Mouse (Mus musculus) telencephalon, adult 2 months (tissue): ENCODE measurements around the gene Zfp92.

Source experiments
- DNase-seq: peaks from one replicate; pipeline ENCODE4 v3.0.0-alpha.2; 2011; ENCODE audit warnings: low read depth, low spot score

Gene Zfp92

GRCm38 (mm10) chrX:73474340-73475165 is 63.7 kb downstream of the Zfp92 start:
- no peak for DNase-seq

DNA sequence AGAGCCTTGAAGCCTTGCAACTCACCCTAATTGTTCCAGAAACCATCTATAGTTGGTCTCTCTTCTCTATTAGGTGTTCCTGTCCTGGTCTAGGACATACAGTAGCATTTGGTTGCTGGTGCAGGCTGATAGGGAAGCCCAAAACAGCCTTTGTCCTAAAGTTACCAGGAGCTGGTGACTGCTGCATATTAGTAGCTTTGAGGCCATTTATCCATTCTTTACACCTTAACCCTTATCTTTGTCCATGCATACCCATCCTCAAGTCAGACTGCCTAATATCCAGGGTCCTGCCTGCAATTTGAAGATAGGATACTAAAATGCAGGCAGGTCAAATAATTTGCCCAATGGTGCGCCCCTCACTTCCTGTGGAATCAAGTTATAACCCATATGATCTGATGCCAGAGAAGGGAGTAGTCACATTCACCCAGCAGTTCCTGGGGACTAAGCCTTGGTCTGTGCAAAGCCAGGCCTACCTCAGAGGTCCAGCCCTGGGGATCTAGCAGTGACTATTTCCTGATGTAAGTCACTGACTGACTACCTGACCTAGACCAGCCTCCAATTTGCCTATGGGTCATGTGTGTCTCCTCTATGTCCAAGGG is 64.9 kb downstream of the Zfp92 start:
- DNase-seq = no peak

GRCm38 (mm10) chrX:73476621-73477020 is 65.7 kb downstream of the Zfp92 start:
- DNase-seq = no peak

- DNase-seq = no peak
These were observed 66.6 kb downstream of the Zfp92 start for GRCm38 (mm10) chrX:73477500-73477899.
